Mouse (Mus musculus): ENCODE results near the gene 4930452B06Rik. TPM values are rescaled to one million over a fixed set of nuclear protein-coding genes. Genes with fewer than 3 reads are reported as not detected.
A peak's percentile ranks its signal among the peaks of the same experiment; 100 is the strongest.

4930452B06Rik gene
- polyA plus RNA-seq, 1 experiment from 2014 or later = 5.7 TPM

DNA sequence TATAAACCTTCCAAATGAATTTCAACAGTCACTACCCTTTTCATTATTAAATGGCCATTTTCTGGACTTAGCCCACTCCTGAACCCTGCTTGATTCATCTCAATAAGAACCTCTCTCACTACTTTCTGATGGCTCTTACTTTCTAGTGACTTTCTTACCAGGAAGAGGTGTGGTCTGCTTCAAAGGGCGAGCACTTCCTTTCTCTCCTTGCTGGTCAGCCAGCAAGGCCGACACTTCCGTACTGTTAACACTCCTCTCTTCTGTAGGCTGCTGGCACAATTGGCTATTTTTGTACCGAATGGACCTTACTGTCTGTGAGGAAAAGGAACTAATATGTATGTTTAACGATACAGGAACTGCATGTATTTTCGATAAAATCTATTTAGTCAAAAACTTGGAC, 148.4 kb downstream of the 4930452B06Rik start:
- Histone ChIP-seq H3K9ac (replicated peaks) (no peak overlapping the region), H3K4me1 (no peaks in the 10 kb centered on the region), H3K4me3 (replicated peaks) (no peak overlapping the region), H3K4me2 (no peak overlapping the region), H3K27ac (replicated peaks) (no peak overlapping the region), H3K36me3 (no peaks in the 10 kb centered on the region), H3K9me3 (replicated peaks) (no peaks in the 10 kb centered on the region), H3K27me3 (replicated peaks) (no peaks in the 10 kb centered on the region)
- WGBS = 79% methylated on average over 6 of the region's 6 CpGs
- no peak for ATAC-seq (ENCODE audit: low FRiP score)

DNA sequence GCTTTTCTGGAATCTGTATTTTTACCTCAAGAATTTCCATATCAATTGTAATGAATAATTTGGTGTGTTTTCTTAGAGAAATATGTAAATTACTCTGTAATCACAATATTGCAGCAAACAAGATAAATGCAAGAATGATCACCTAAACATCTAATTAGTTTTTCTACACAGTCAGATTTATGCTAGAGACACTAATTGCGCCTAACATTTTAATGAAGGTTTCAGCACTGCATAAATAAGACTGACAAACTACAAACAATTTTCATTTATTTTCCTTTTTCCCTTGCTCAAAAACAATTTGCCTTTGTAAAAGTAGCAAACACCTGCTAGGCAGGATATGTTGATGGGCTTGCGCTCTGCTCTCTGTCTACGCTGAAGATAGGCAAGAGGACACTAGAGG, 152.0 kb downstream of the 4930452B06Rik start:
- no peaks in the 10 kb centered on the region for H3K9me3 ChIP-seq (replicated peaks)
- H3K9ac ChIP-seq (replicated peaks) = no peak overlapping the region
- H3K4me3 ChIP-seq (replicated peaks) = no peak overlapping the region
- H3K27ac ChIP-seq (replicated peaks) = no peak overlapping the region
- no peaks in the 10 kb centered on the region for H3K27me3 ChIP-seq (replicated peaks)
- 84% methylated on average over 3 of the region's 3 CpGs for WGBS
- H3K4me2 ChIP-seq = no peak overlapping the region
- no peaks in the 10 kb centered on the region for H3K36me3 ChIP-seq
- no peaks in the 10 kb centered on the region for H3K4me1 ChIP-seq
- ATAC-seq (ENCODE audit: low FRiP score) = no peak

DNA sequence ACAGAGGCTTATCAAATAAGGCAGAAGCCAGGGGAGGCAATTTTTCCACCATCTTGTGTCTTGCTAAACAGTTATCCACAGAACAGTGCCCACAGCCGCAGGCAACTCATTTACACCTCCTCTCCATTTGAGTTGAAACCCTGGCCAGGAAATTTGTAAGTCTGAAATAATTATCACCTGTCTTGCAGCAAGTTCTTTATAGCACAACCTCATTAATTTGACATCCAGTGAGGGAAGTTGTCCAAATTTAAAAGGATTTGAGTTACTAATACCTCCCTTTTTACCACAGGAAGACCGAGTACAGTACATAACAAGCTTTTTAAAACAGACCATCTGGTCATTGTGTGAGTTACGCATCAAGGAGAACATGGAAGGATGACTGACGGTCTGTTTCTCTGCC, 154.8 kb downstream of the 4930452B06Rik start:
- ATAC-seq (ENCODE audit: low FRiP score) = no peak
- Histone ChIP-seq H3K9me3 (replicated peaks) (no peaks in the 10 kb centered on the region), H3K4me3 (replicated peaks) (no peak overlapping the region), H3K36me3 (no peaks in the 10 kb centered on the region), H3K9ac (replicated peaks) (no peak overlapping the region), H3K4me1 (no peaks in the 10 kb centered on the region), H3K27me3 (replicated peaks) (no peaks in the 10 kb centered on the region), H3K4me2 (no peak overlapping the region), H3K27ac (replicated peaks) (no peak overlapping the region)
- WGBS = 76% methylated on average over 4 of the region's 4 CpGs

DNA sequence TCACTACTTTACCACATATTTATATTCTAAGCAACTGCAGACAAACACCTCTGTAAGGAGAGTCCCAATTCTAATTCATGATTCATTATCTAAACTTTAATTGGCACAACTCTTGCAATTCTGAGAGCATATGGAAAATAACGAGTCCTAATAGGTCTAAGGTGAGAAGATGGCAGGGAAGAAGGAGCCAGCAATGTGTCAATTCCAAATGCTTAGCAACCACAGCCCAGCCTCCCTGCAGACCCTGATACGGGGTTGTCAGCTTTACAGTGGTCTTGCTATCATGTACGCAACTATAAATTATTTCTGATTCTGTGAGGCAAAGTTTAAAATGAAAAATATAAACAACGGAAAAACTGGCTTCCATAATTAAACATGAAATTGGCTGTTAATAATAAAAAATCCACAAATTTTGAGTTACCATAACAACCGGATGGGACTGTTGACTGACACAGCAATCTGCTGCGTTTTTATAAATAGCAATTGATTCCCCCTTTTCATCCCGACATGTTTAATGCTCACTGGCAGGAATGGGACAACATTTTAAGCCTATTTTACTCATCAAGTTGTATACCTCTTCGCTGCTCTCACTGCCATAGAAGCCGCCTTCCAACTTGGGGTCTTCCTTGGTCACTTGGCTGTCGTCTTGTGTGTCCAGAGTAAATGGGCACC, 155.6 kb downstream of the 4930452B06Rik start:
- Histone ChIP-seq H3K36me3 (no peaks in the 10 kb centered on the region), H3K27me3 (replicated peaks) (no peaks in the 10 kb centered on the region), H3K4me1 (no peaks in the 10 kb centered on the region), H3K4me3 (replicated peaks) (no peak overlapping the region), H3K27ac (replicated peaks) (no peak overlapping the region), H3K4me2 (no peak overlapping the region), H3K9ac (replicated peaks) (no peak overlapping the region), H3K9me3 (replicated peaks) (no peaks in the 10 kb centered on the region)
- no peak for ATAC-seq (ENCODE audit: low FRiP score)
- 89% methylated on average over 10 of the region's 10 CpGs for WGBS

DNA sequence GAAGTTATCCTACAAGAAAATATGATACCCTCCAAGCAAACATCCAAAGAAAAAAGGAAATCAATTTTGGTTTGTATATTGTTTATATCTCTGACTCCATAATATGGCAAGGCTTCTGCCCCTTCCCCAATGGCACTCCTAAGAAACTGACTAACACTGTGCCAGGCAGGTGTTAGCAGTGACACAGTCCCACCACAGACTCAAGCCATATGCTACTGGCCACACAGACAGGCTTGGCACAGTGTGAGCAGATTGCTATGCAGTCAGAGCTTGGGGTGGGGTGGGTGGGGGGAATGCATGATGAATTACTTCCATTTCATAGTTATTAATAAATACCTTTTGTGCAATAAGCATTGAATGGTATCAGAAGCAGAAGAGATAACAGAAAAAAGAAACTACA, 157.4 kb downstream of the 4930452B06Rik start:
- Histone ChIP-seq H3K9me3 (replicated peaks) (no peaks in the 10 kb centered on the region), H3K4me1 (no peaks in the 10 kb centered on the region), H3K4me3 (replicated peaks) (no peak overlapping the region), H3K27me3 (replicated peaks) (no peaks in the 10 kb centered on the region), H3K27ac (replicated peaks) (no peak overlapping the region), H3K9ac (replicated peaks) (no peak overlapping the region), H3K36me3 (no peaks in the 10 kb centered on the region), H3K4me2 (no peak overlapping the region)
- no peak for ATAC-seq (ENCODE audit: low FRiP score)

DNA sequence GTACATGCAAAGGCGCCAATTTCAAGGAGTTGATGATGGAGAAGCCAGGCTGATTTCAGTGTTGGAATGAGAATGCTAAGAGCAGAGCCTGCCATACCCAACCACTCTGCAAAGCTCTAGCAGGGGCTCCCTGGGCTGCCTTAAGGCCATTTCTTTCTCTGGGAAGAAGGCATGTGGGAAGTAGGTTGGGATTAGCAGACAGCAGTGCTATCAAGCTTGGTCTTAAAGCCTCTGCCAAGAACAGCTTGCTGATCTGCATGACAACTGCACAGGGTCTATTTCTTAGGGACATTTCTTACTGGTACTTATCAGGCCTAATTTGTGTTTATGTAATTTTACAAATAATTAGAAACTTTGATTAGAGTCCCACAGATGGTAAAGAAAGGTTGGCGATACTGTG, 161.8 kb downstream of the 4930452B06Rik start:
- no peak overlapping the region for H3K4me2 ChIP-seq
- no peaks in the 10 kb centered on the region for H3K4me1 ChIP-seq
- H3K9ac ChIP-seq (replicated peaks) = no peak overlapping the region
- no peaks in the 10 kb centered on the region for H3K9me3 ChIP-seq (replicated peaks)
- no peak for ATAC-seq (ENCODE audit: low FRiP score)
- H3K27ac ChIP-seq (replicated peaks) = no peak overlapping the region
- 85% methylated on average over 2 of the region's 2 CpGs for WGBS
- H3K4me3 ChIP-seq (replicated peaks) = no peak overlapping the region
- H3K27me3 ChIP-seq (replicated peaks) = no peaks in the 10 kb centered on the region
- no peaks in the 10 kb centered on the region for H3K36me3 ChIP-seq

DNA sequence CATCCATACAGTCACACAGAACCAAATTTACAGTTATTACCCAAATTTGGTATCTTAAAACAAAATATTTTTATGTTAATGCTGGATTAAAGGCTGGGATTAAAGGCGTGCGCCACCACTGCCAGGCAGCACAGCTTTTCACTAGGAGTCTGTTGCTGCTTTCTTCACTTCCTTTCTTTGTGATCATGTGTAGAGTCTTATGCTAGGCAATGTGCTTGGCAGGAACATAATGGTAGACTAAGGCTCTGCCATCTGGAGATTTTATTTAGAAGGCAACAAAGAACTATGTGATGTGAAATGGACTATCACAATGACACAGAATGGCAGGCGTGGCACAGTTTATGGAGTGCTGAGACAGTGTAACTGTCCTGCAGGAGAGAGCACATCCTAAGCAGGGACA, 162.7 kb downstream of the 4930452B06Rik start:
- H3K36me3 ChIP-seq = no peaks in the 10 kb centered on the region
- no peak overlapping the region for H3K4me3 ChIP-seq (replicated peaks)
- no peaks in the 10 kb centered on the region for H3K27me3 ChIP-seq (replicated peaks)
- WGBS = 92% methylated on average over 3 of the region's 3 CpGs
- no peaks in the 10 kb centered on the region for H3K4me1 ChIP-seq
- ATAC-seq (ENCODE audit: low FRiP score) = no peak
- H3K9ac ChIP-seq (replicated peaks) = no peak overlapping the region
- H3K4me2 ChIP-seq = no peak overlapping the region
- H3K9me3 ChIP-seq (replicated peaks) = no peaks in the 10 kb centered on the region
- no peak overlapping the region for H3K27ac ChIP-seq (replicated peaks)

DNA sequence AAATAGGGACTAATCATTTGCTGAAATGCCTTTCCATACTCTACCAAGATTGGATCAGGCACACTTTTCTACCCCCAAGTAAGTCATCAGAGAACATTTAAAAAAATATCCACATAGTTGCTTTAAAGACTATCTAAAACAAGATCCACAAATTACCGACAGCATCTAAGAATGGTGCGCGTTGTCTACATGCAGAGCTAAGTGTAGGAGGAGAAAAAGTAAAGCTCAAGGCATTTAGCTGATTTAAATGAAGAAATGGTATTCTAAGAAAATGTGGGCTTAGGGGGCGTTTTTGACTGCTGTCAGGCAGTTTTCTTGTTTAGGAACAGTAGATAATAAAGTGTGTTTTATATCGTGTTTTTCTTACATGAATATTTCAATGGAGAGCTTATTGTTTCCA, 163.5 kb downstream of the 4930452B06Rik start:
- ATAC-seq (ENCODE audit: low FRiP score) = no peak
- Histone ChIP-seq H3K27me3 (replicated peaks) (no peaks in the 10 kb centered on the region), H3K4me2 (no peak overlapping the region), H3K4me1 (no peaks in the 10 kb centered on the region), H3K27ac (replicated peaks) (no peak overlapping the region), H3K9me3 (replicated peaks) (no peaks in the 10 kb centered on the region), H3K9ac (replicated peaks) (no peak overlapping the region), H3K4me3 (replicated peaks) (no peak overlapping the region), H3K36me3 (no peaks in the 10 kb centered on the region)
- 93% methylated on average over 5 of the region's 5 CpGs for WGBS

DNA sequence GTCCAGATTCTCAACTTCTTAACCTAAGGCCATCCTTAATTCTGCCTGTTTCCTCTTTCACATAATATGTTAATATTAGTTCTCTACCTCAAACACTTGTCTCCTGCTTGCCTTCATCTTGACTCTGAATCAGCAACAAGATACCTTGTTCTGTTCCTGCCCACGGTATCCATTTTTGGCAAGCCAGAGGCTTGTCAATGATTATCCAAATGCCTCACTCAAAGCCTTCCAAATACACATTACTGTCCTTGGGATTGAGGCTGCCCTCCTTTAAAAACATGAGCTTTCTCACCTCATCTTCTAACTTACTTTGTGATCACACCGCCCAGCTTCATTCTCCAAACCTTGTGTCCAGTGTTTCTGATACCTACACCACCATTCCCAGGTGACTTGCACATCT, 170.3 kb downstream of the 4930452B06Rik start:
- Histone ChIP-seq H3K9me3 (replicated peaks) (no peaks in the 10 kb centered on the region), H3K36me3 (no peaks in the 10 kb centered on the region), H3K4me1 (no peaks in the 10 kb centered on the region), H3K27ac (replicated peaks) (no peak overlapping the region), H3K9ac (replicated peaks) (no peak overlapping the region), H3K27me3 (replicated peaks) (no peaks in the 10 kb centered on the region), H3K4me3 (replicated peaks) (no peak overlapping the region), H3K4me2 (no peak overlapping the region)
- ATAC-seq (ENCODE audit: low FRiP score) = no peak
- 99% methylated on average over 2 of the region's 2 CpGs for WGBS

DNA sequence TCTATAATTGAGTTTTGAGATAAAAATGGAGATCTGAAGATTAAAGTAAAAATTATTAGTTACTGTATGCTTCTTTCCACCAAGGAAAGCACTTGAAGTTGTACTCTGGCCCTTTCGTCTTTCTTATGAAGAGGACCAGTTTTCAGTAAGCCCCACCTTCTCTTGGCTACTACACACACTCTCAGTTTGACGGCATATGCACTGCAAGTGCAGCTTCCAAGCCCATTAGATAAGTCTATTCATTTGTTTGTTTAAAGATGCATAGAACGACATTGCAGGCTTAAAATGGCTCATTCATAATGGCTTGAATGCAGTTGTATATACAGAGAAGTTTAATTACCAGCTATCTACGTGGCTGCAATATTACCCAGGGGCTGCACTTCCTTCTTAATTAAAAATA, 171.1 kb downstream of the 4930452B06Rik start:
- Histone ChIP-seq H3K27ac (replicated peaks) (no peak overlapping the region), H3K4me3 (replicated peaks) (no peak overlapping the region), H3K36me3 (no peaks in the 10 kb centered on the region), H3K9me3 (replicated peaks) (no peaks in the 10 kb centered on the region), H3K4me1 (no peaks in the 10 kb centered on the region), H3K4me2 (no peak overlapping the region), H3K9ac (replicated peaks) (no peak overlapping the region), H3K27me3 (replicated peaks) (no peaks in the 10 kb centered on the region)
- ATAC-seq (ENCODE audit: low FRiP score) = 0 out of 2 replicates have a peak, but pooled peaks have one; percentile 41
- 45% methylated on average over 4 of the region's 4 CpGs for WGBS

DNA sequence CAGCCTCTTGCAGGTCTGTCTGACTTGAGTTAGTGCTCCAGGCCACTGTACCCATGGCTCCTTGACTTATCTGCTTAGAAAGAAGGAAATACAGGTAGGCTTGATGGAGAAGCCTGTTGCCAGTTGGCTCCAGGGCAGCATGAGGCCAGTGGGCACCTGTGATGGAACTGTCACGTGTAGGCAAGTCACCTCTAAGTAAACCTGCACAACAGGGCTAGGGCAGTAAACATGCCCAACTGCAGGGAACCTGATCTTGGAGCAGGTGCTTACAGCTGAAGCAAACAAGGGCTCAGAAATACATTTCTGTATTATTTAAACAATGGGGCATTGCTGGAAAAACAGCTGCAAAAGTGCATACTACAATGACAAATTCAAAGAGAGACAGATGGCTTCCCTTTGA, 171.8 kb downstream of the 4930452B06Rik start:
- no peaks in the 10 kb centered on the region for H3K9me3 ChIP-seq (replicated peaks)
- 77% methylated on average over 1 of the region's 1 CpGs for WGBS
- no peak overlapping the region for H3K27ac ChIP-seq (replicated peaks)
- no peaks in the 10 kb centered on the region for H3K4me1 ChIP-seq
- no peaks in the 10 kb centered on the region for H3K27me3 ChIP-seq (replicated peaks)
- no peaks in the 10 kb centered on the region for H3K36me3 ChIP-seq
- no peak overlapping the region for H3K4me2 ChIP-seq
- no peak overlapping the region for H3K4me3 ChIP-seq (replicated peaks)
- no peak overlapping the region for H3K9ac ChIP-seq (replicated peaks)
- ATAC-seq (ENCODE audit: low FRiP score) = no peak

DNA sequence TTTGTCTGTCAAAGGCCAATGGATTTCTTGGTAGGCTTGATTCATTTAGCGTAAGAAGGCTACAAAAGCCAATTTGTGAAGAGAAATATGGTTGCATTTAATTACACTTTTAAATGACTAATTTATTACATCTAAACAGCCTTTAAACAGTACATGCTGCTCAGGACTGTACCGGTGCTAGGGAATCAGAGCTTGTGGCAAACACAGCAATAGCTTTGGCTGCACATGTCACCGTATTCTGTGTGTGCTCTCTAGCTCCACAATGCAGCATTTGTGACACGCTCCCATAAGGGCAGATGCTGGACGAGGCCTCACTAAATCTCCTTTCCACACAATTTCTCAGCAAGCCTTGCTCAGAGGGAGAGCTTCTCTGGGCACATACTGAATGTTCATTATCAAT, 187.9 kb downstream of the 4930452B06Rik start:
- Histone ChIP-seq H3K27ac (replicated peaks) (no peak overlapping the region), H3K4me3 (replicated peaks) (no peak overlapping the region), H3K4me2 (no peak overlapping the region), H3K36me3 (no peaks in the 10 kb centered on the region), H3K27me3 (replicated peaks) (no peaks in the 10 kb centered on the region), H3K9ac (replicated peaks) (no peak overlapping the region), H3K9me3 (replicated peaks) (no peaks in the 10 kb centered on the region), H3K4me1 (peaks cover 5% of the 10 kb centered on the region)
- 41% methylated on average over 5 of the region's 5 CpGs for WGBS
- ATAC-seq (ENCODE audit: low FRiP score) = no peak

DNA sequence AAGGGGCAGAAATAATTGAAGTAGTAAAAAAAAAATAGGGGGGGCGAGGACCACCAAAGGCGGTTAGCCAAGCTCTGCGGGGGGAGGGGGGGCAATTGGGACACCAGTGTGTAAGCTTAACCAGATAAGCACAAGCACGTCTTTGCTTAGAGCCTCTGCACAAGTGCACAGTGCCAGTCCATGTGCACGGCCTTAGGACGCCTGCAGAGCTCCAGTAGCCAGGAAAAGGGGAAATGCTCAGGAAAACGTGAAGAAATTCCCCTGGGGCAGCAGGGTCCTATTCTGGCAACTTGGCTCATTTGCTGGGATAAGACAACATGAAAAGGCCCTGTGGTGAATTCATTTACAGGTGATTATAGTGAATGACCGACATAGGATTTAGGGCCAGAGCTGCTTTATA, 188.7 kb downstream of the 4930452B06Rik start:
- Histone ChIP-seq H3K36me3 (no peaks in the 10 kb centered on the region), H3K4me2 (no peak overlapping the region), H3K27me3 (replicated peaks) (no peaks in the 10 kb centered on the region), H3K9ac (replicated peaks) (no peak overlapping the region), H3K27ac (replicated peaks) (no peak overlapping the region), H3K4me1 (peaks cover 5% of the 10 kb centered on the region), H3K9me3 (replicated peaks) (no peaks in the 10 kb centered on the region), H3K4me3 (replicated peaks) (no peak overlapping the region)
- 56% methylated on average over 8 of the region's 8 CpGs for WGBS
- ATAC-seq (ENCODE audit: low FRiP score) = no peak
